Mouse (Mus musculus) embryonic fibroblast, embryonic 13.5 days (primary cell): ENCODE data around the gene Ube2j2.

Experiments
- CTCF ChIP-seq: IDR thresholded peaks from 2 replicates; pipeline ENCODE4 v1.5.1; 2011; ENCODE audit warnings: mild to moderate bottlenecking, control low read depth, low read length, moderate library complexity, borderline replicate concordance; ENCODE audit not compliant: insufficient read depth
- POLR2A ChIP-seq: IDR thresholded peaks from 2 replicates; pipeline ENCODE4 v1.6.1; 2011; ENCODE audit warnings: low read depth, mild to moderate bottlenecking, control low read depth, low read length, moderate library complexity

DNA sequence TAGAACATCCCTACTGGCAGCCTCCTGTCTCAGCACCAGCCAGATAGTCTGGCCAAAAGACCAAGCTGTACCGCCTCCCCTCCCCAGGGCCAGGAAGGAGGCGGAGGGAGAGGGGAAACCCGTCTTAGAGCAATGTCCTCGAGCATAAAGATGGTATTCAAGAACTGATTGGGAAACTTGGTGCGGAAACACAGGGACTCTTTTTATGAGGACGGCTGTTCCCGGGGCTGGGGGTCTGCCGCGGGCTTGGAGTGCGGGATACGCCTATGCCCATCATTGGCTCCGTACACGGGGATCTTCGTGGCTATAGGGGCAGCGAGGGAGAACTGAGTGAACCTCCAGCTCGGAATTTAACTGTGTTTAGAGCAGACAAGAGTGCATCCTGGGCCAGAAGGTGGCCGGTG lies 580 bp upstream of the Ube2j2 start:
- no peak for TF ChIP-seq CTCF
- TF ChIP-seq POLR2A, result no peak
